Mouse (Mus musculus): ENCODE measurements around the gene Ngb. TPM values are rescaled to one million over a fixed set of nuclear protein-coding genes. Genes with fewer than 3 reads are reported as not detected.

Gene Ngb
- total RNA-seq, 2 experiments from 2014 or later, result 9.3 to 10.0 TPM

- intact Hi-C loops (cut with DNase I), result no loop called here
- DNase-seq (ENCODE audit: extremely low spot score in 1 of 2, low spot score in 2 of 2), result no peak
Observed at GRCm38 (mm10) chr12:87100331-87100730, 2.0 kb downstream of the Ngb start.

GRCm38 (mm10) chr12:87093671-87094070 is 8.7 kb downstream of the Ngb start:
- DNase-seq (ENCODE audit: extremely low spot score in 1 of 2, low spot score in 2 of 2), result no peak
- intact Hi-C loops (cut with DNase I), result no loop called here

- intact Hi-C loops (cut with DNase I), result no loop called here
- DNase-seq (ENCODE audit: extremely low spot score in 1 of 2, low spot score in 2 of 2), result peak in 1 of 2 experiments; percentile 53
Observed at GRCm38 (mm10) chr12:87093249-87093648, 9.1 kb downstream of the Ngb start.

GRCm38 (mm10) chr12:87091916-87092315 is 10.4 kb downstream of the Ngb start:
- no peak for DNase-seq (ENCODE audit: extremely low spot score in 1 of 2, low spot score in 2 of 2)
- intact Hi-C loops (cut with DNase I), result no loop called here

GRCm38 (mm10) chr12:87089701-87090100 is 12.6 kb downstream of the Ngb start:
- no peak for DNase-seq (ENCODE audit: extremely low spot score in 1 of 2, low spot score in 2 of 2)
- intact Hi-C loops (cut with DNase I), result no loop called here

- intact Hi-C loops (cut with DNase I), result no loop called here
- no peak for DNase-seq (ENCODE audit: extremely low spot score in 1 of 2, low spot score in 2 of 2)
Observed at GRCm38 (mm10) chr12:87089255-87089654, 13.1 kb downstream of the Ngb start.

GRCm38 (mm10) chr12:87088331-87088730 is 14.0 kb downstream of the Ngb start:
- intact Hi-C loops (cut with DNase I), result no loop called here
- DNase-seq (ENCODE audit: extremely low spot score in 1 of 2, low spot score in 2 of 2), result no peak

- no peak for DNase-seq (ENCODE audit: extremely low spot score in 1 of 2, low spot score in 2 of 2)
- intact Hi-C loops (cut with DNase I), result no loop called here
Observed at GRCm38 (mm10) chr12:87087236-87087635, 15.1 kb downstream of the Ngb start.

GRCm38 (mm10) chr12:87082797-87083196 is 19.5 kb downstream of the Ngb start:
- intact Hi-C loops (cut with DNase I), result no loop called here
- DNase-seq (ENCODE audit: extremely low spot score in 1 of 2, low spot score in 2 of 2), result no peak

- intact Hi-C loops (cut with DNase I), result no loop called here
- DNase-seq (ENCODE audit: extremely low spot score in 1 of 2, low spot score in 2 of 2), result no peak
Observed at GRCm38 (mm10) chr12:87076610-87077009, 25.7 kb downstream of the Ngb start.

GRCm38 (mm10) chr12:87070520-87070919 is 31.8 kb downstream of the Ngb start:
- no peak for DNase-seq (ENCODE audit: extremely low spot score in 1 of 2, low spot score in 2 of 2)
- intact Hi-C loops (cut with DNase I), result no loop called here

GRCm38 (mm10) chr12:87066429-87066828 is 35.9 kb downstream of the Ngb start:
- intact Hi-C loops (cut with DNase I), result no loop called here
- no peak for DNase-seq (ENCODE audit: extremely low spot score in 1 of 2, low spot score in 2 of 2)

- intact Hi-C loops (cut with DNase I), result no loop called here
- no peak for DNase-seq (ENCODE audit: extremely low spot score in 1 of 2, low spot score in 2 of 2)
Observed at GRCm38 (mm10) chr12:87065446-87065845, 36.9 kb downstream of the Ngb start.

GRCm38 (mm10) chr12:87057066-87057465 is 45.3 kb downstream of the Ngb start:
- DNase-seq (ENCODE audit: extremely low spot score in 1 of 2, low spot score in 2 of 2), result no peak
- intact Hi-C loops (cut with DNase I), result no loop called here

GRCm38 (mm10) chr12:87054873-87055272 is 47.5 kb downstream of the Ngb start:
- intact Hi-C loops (cut with DNase I), result loop anchor here (5.0 kb wide), 1 partner anchor 288 kb away; no protein-coding TSS in a partner anchor
- DNase-seq (ENCODE audit: extremely low spot score in 1 of 2, low spot score in 2 of 2), result no peak

GRCm38 (mm10) chr12:87052661-87053321 is 49.5 kb downstream of the Ngb start:
- peak; percentile 90 to 91 for DNase-seq (ENCODE audit: extremely low spot score in 1 of 2, low spot score in 2 of 2)
- intact Hi-C loops (cut with DNase I), result loop anchor here (2.0 to 5.0 kb wide), 2 partner anchors 52 to 285 kb away; no protein-coding TSS in a partner anchor

- intact Hi-C loops (cut with DNase I), result loop anchor here (5.0 kb wide), 1 partner anchor 260 kb away; no protein-coding TSS in a partner anchor
- DNase-seq (ENCODE audit: extremely low spot score in 1 of 2, low spot score in 2 of 2), result no peak
Observed at GRCm38 (mm10) chr12:87047536-87047935, 54.8 kb downstream of the Ngb start.
